Mouse (Mus musculus): ENCODE measurements around the gene Cdk6.

- TF ChIP-seq CTCF (IDR thresholded peaks at IDR 0.05; ENCODE audit: borderline replicate concordance, control insufficient read depth, extremely low read depth, insufficient read depth, low read length, poor library complexity) (no peak), POLR2A (IDR thresholded peaks at IDR 0.05; ENCODE audit: control insufficient read depth, extremely low read depth, insufficient read depth, low read length, poor library complexity) (no peak)
Observed at GRCm38 (mm10) chr5:3504453-3504852, 163.2 kb downstream of the Cdk6 start.

Measured in thymus, adult 2 months (tissue).